Mouse (Mus musculus): Measurements from ENCODE around the gene Lipt2.

Gene Lipt2

GRCm38 (mm10) chr7:100159105-100159841, at the start of gene Lipt2:
Gene Lipt2 (plus strand): TSS chr7:100159277.
- in situ Hi-C loops (cut with MboI; ENCODE audit: unreplicated experiment in 2 of 2), result no loop called here

- in situ Hi-C loops (cut with MboI; ENCODE audit: unreplicated experiment in 2 of 2), result no loop called here
Measured at GRCm38 (mm10) chr7:100111506-100111905, 47.6 kb upstream of the Lipt2 start.

DNA sequence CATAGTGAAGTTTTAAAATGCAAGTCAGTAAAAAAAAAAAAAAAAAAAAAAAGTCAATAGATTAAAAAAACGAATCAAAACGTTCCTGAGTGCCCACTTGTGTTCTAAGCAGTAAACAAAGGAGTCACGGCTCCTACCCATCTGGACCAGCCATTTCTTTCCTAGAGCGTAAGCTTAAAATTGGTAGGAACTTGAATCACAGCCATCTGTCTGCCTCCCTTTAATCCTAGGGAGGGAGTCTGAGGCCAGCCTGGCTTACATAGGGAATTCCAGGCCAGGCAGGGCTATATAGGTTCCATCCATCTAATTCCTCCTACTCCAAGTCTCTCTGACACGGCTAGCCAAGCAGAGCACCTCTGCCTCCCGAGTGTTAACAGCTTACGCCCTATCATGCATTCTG, 45.3 kb upstream of the Lipt2 start:
- in situ Hi-C loops (cut with MboI; ENCODE audit: unreplicated experiment in 2 of 2), result no loop called here

GRCm38 (mm10) chr7:100114279-100114678, 44.8 kb upstream of the Lipt2 start:
- in situ Hi-C loops (cut with MboI; ENCODE audit: unreplicated experiment in 2 of 2), result no loop called here

GRCm38 (mm10) chr7:100120791-100121261, 38.3 kb upstream of the Lipt2 start:
- in situ Hi-C loops (cut with MboI; ENCODE audit: unreplicated experiment in 2 of 2), result loop anchor here (5.0 to 10.0 kb wide), 2 partner anchors 116 to 136 kb away; partner anchors contain the start of gene Rnf169 (in 1 of the 2)

DNA sequence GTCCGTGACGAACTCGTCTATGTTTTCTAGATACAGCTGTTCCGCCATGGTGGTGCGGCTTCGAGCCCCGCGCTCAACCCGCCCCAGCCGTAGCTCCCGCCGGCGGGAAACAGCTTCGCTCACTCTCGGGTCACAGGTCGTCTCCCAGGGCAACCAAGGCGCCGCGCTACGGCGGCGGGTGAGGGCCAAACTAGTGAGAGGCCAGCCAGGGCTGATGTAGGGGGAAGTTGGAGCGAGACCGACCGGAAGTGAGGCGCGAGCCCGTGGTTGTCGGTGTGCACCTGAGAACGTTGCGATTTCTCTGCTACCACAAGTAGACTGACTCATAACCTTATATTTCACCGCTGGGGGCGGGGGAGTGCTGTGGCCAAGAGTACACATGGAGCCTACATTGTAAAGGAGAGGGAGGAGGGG, 37.7 kb upstream of the Lipt2 start, which contains the start of gene Pold3:
Gene Pold3 (minus strand): TSS at position 190 of the 414 bp plus-strand sequence.
- in situ Hi-C loops (cut with MboI; ENCODE audit: unreplicated experiment in 2 of 2), result loop anchor here (5.0 to 10.0 kb wide), 2 partner anchors 116 to 137 kb away; partner anchors contain the start of gene Rnf169 (in 1 of the 2)

GRCm38 (mm10) chr7:100123486-100123885, 35.6 kb upstream of the Lipt2 start:
- in situ Hi-C loops (cut with MboI; ENCODE audit: unreplicated experiment in 2 of 2), result loop anchor here (5.0 to 10.0 kb wide), 2 partner anchors 114 to 139 kb away; partner anchors contain the start of gene Rnf169 (in 1 of the 2)

GRCm38 (mm10) chr7:100124211-100124610, 34.9 kb upstream of the Lipt2 start:
- in situ Hi-C loops (cut with MboI; ENCODE audit: unreplicated experiment in 2 of 2), result loop anchor here (5.0 to 10.0 kb wide), 2 partner anchors 113 to 139 kb away; partner anchors contain the start of gene Rnf169 (in 1 of the 2)

DNA sequence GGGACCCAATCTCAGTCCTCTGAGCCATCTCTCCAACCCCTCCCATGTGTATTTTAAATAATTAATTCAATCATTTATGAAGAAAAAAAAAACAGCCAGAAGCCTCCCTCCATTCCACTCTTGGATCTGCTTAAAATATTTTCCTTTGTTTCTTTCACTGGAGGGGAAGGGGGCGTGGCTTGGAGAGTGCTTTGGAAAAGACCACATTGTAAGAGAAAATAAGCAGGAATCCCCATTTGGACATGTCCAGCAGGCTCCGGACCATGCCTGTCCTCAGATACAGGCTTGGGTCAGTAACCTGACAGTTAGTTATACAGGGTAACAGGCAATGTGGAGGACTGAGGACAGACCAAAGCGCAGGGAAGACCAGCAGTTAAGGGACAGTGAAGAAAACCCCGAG, 33.9 kb upstream of the Lipt2 start:
- in situ Hi-C loops (cut with MboI; ENCODE audit: unreplicated experiment in 2 of 2), result loop anchor here (5.0 to 10.0 kb wide), 2 partner anchors 57 to 140 kb away; partner anchors contain the start of gene Rnf169 (in 1 of the 2)

- in situ Hi-C loops (cut with MboI; ENCODE audit: unreplicated experiment in 2 of 2), result loop anchor here (5.0 to 10.0 kb wide), 2 partner anchors 56 to 142 kb away; partner anchors contain the start of gene Rnf169 (in 1 of the 2)
Measured at GRCm38 (mm10) chr7:100126514-100126913, 32.6 kb upstream of the Lipt2 start.

DNA sequence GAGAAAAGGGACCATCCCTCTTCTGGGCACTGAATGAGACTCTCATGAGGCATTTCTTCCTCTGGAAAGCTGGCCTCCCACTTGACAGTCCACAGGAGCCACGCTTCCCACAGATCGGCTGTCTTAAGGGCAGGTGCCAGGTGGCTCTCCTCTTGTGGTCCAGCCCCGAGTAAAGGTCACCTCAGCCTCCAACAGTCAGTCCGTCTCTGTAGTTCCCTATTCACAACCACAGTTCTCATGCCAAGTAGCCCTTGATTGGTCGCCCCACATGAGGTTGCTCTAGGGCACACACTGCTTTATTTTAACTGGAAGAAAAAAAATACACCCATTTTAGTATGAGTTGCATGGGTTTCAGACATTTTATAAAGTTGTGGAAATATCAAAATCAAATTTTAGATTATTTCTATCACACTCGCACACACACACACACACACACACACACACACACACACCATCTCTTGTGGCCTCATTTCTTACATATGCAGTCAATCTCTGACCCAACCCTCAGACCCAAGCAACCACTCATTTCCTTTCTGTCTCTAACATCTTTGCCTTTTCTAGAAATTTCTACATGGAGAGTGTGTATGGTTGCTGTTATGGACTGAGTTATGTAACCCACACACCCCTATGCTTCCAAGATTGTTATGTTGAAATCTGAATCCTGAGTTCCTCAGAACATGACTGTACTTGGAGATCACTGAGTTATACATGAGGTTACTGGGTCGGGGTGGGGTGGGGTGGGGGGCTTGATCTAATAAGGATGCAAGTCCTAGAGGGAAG, 30.6 kb upstream of the Lipt2 start:
- in situ Hi-C loops (cut with MboI; ENCODE audit: unreplicated experiment in 2 of 2), result loop anchor here (5.0 to 10.0 kb wide), 2 partner anchors 54 to 144 kb away; partner anchors contain the start of gene Rnf169 (in 1 of the 2)

GRCm38 (mm10) chr7:100130592-100130991, 28.5 kb upstream of the Lipt2 start:
- in situ Hi-C loops (cut with MboI; ENCODE audit: unreplicated experiment in 2 of 2), result no loop called here

- in situ Hi-C loops (cut with MboI; ENCODE audit: unreplicated experiment in 2 of 2), result no loop called here
Measured at GRCm38 (mm10) chr7:100132379-100132778, 26.7 kb upstream of the Lipt2 start.

DNA sequence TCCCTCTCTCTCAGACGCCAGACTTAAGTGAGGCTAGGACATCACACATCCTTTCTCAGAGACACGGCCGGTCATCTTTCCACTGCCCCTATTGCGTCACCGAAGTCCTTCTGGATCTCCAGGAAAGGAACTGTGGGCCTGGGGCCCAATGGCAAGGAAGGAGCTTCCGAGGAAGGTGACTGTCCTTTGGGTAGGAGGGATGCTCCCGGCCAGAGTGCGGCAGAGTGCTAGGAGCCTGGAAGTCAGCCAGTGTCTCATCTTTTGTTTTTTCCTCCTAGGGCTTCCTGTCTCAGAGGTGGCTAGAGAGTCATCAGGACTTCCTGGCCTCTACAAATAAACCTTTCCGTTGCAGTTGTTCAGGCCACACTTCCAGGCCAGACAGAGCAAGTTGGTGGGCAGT, 22.0 kb upstream of the Lipt2 start:
- in situ Hi-C loops (cut with MboI; ENCODE audit: unreplicated experiment in 2 of 2), result no loop called here

GRCm38 (mm10) chr7:100138075-100138474, 21.0 kb upstream of the Lipt2 start:
- in situ Hi-C loops (cut with MboI; ENCODE audit: unreplicated experiment in 2 of 2), result no loop called here

GRCm38 (mm10) chr7:100140591-100140990, 18.5 kb upstream of the Lipt2 start:
- in situ Hi-C loops (cut with MboI; ENCODE audit: unreplicated experiment in 2 of 2), result no loop called here

DNA sequence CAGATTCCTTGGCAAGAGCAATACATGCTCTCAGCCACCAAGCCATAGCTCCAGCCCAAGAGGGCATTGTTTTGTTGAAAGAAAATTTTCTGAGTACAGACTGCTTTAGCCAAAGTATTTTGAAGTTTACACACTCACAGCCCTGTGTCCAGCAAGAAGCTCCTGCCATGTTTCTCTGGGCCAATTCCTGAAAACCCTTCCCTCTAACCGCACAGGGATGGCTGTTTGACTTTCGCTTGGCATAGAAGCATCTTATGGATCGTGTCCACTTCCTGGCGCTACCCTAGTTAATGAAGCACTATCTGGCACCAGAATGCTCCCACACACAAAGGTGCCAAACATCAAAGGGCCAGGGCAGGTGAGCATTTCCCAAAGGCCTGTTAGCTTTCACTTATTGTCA, 10.5 kb upstream of the Lipt2 start:
- in situ Hi-C loops (cut with MboI; ENCODE audit: unreplicated experiment in 2 of 2), result no loop called here

DNA sequence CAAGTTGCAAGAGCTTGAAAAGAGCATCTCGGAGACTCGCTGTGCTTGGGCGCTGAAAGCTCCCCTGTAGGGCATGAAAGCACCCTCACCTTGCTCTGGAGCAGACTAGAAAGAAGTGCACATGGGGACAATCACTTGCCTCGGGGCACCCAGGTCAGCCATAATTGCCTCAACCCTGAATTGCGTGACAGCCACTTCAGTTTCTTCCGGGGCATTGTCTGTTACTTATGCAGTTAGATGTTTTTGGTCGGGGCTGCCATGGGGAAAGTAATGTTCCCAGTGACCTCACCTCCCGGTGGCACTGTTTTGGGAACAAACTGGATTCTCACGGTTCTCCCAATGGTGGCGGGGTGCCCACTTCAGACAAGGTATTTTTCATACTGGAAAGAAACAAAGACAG, 9.0 kb upstream of the Lipt2 start:
- in situ Hi-C loops (cut with MboI; ENCODE audit: unreplicated experiment in 2 of 2), result no loop called here

DNA sequence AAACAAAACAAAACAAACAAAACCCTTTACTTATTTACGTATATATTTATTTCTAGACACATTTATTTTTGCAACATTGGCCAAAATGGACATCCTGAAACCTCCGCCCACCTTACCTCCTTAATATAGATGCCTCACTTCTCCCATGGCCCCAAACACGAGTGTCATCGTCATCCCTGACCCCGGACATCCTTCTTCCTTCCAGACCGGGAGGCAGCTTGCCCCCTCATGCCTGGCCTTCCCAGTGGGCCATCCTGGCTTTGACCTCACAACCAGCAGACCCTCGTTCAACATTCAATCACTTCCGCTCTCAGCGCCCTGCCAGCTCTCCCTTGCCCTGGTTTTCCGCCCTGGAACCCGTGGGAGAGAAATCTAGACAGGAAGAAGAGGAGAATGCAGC, 8.5 kb upstream of the Lipt2 start:
- in situ Hi-C loops (cut with MboI; ENCODE audit: unreplicated experiment in 2 of 2), result no loop called here

DNA sequence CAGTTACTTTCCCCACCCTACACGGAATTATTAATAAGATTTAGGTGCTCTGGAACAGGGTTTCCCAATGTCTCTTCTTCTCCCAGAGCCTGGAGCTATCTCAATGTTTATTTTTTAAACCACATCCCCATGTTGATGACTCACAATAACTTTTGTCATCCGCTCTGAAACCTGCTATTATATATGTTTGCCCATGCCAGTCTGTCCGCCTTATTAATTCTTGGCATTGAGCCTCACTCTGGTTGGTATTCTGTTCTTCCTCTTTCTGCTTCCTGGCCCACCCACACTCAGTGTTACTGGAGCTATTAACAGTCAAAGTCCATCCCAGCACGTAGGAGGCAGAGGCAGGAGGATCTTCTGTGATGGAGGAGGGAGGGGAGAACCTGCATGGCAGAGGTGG, 1.4 kb upstream of the Lipt2 start:
- in situ Hi-C loops (cut with MboI; ENCODE audit: unreplicated experiment in 2 of 2), result no loop called here

GRCm38 (mm10) chr7:100160006-100160405, 929 bp downstream of the Lipt2 start:
- in situ Hi-C loops (cut with MboI; ENCODE audit: unreplicated experiment in 2 of 2), result no loop called here

Measured in v-Abl transformed pro-B cells (cell line).